Mouse (Mus musculus) midbrain, embryonic 14.5 days (tissue): Measurements from ENCODE around the gene Mlip. TPM values are rescaled to one million over a fixed set of nuclear protein-coding genes. Genes with fewer than 3 reads are reported as not detected.
A peak's percentile ranks its signal among the peaks of the same experiment; 100 is the strongest.

Source experiments
- ATAC-seq: fragments of 200-750 bp; cut with Nextera tagmentation; 2 replicates; pipeline ENCODE4 v1.8.0; 2017; ENCODE audit warnings: moderate number of reproducible peaks, moderate library complexity; ENCODE audit not compliant: low FRiP score, low TSS enrichment
- DNase-seq: peaks from one replicate; pipeline ENCODE4 v3.0.0-alpha.2; 2015
- H3K27ac ChIP-seq: fragments of 300-500 bp; sonication (generic); replicated peaks from 2 replicates; pipeline ENCODE4 v1.5.1; 2014; ENCODE audit warnings: mild to moderate bottlenecking, low read depth, low read length, moderate library complexity
- H3K27me3 ChIP-seq: fragments of 300-500 bp; sonication (generic); 2 replicates; pipeline ENCODE4 v1.6.1; 2014; ENCODE audit warnings: low read length, control low read depth, mixed read lengths; ENCODE audit not compliant: control insufficient read depth, insufficient read depth
- H3K36me3 ChIP-seq: fragments of 300-500 bp; sonication (generic); 2 replicates; pipeline ENCODE4 v1.6.1; 2014; ENCODE audit warnings: low read length, control low read depth; ENCODE audit not compliant: control insufficient read depth, insufficient read depth
- H3K4me1 ChIP-seq: fragments of 300-500 bp; sonication (generic); 2 replicates; pipeline ENCODE4 v1.6.1; 2014; ENCODE audit warnings: mild to moderate bottlenecking, antibody characterized with exemption, low read length, control low read depth; ENCODE audit not compliant: control insufficient read depth, insufficient read depth
- H3K4me2 ChIP-seq: fragments of 300-500 bp; sonication (generic); 2 replicates; pipeline ENCODE4 v1.6.1; 2014; ENCODE audit warnings: mild to moderate bottlenecking, low read length, moderate library complexity
- H3K4me3 ChIP-seq: fragments of 300-500 bp; sonication (generic); replicated peaks from 2 replicates; pipeline ENCODE4 v1.5.1; 2014; ENCODE audit warnings: low read depth, low read length
- H3K9ac ChIP-seq: fragments of 300-500 bp; sonication (generic); replicated peaks from 2 replicates; pipeline ENCODE4 v1.6.1; 2014; ENCODE audit warnings: mild to moderate bottlenecking, low read length, moderate library complexity
- H3K9me3 ChIP-seq: fragments of 300-500 bp; sonication (generic); 2 replicates; pipeline ENCODE4 v1.6.1; 2016; ENCODE audit warnings: low read length, control low read depth, mixed read lengths; ENCODE audit not compliant: control insufficient read depth
- WGBS: fragments of 180-500 bp; shearing (Covaris S2); extraction: QIAGEN DNeasy Blood & Tissue Kit; methylation state at CpG from one replicate; pipeline ENCODE4 v1.1.7; 2014; 5-methylcytosine and 5-hydroxymethylcytosine counted together
- polyA plus RNA-seq: library from polyadenylated mRNA; unstranded; fragments of >200 nt; fragmentation: Nextera tagmentation; extraction: Ambion mirVana; gene quantifications from 2 replicates; pipeline ENCODE4 v1.2.1, GENCODE M21; 2014

The Mlip gene
- polyA plus RNA-seq, 1 experiment from 2014 or later = 0.83 TPM

DNA sequence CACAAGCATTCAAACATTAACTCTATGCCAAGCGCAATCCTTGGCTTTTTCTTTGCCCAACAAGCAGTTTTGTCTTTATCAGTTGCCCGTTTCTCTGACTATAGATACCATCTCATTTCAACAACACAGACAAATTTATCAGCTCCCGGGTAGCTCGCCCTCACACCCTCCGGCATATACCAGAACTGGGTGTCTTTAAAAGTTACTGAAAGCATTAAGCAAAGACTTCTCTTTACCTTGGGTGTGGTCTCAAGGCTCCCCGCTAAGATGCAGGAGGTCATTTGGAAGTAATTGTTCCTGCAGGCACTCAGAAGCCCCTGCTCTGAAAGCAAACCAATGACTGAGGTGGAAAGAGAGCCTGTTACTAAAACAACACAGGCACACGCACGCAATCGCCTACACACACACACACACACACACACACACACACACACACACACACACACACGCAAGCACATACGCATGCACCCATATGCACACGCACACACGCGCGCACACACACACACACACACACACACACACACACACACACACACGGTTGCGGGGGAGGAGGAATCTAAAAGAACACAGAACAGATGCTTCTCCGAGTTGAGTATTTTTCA is 101.2 kb downstream of the Mlip start:
- ATAC-seq = no peak
- no peak overlapping the region for H3K27ac ChIP-seq
- H3K36me3 ChIP-seq = no peaks in the 10 kb centered on the region
- no peak overlapping the region for H3K4me2 ChIP-seq
- no peak overlapping the region for H3K9ac ChIP-seq
- no peaks in the 10 kb centered on the region for H3K27me3 ChIP-seq
- no peaks in the 10 kb centered on the region for H3K9me3 ChIP-seq
- H3K4me1 ChIP-seq = no peaks in the 10 kb centered on the region
- no peak overlapping the region for H3K4me3 ChIP-seq
- no peak for DNase-seq
- WGBS = 93% methylated on average over 18 of the region's 18 CpGs

DNA sequence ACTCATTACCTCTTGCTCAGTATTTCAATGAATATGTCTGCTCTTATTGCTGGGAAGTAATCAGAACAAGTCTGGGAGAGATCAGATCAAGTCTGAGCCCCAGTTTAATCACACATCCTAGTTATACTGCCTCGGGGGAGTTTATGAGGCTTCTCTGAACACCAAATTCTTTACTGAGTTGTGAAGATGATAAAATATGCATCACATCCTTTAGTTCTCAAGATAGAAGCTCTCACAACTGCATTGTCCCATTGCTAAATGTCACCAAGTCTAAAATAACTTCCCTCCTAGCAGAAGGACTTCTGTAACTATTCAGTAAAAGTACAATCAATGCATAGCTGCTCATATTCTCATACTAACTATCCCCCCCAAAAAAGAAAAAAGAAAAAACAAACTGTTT is 154.5 kb downstream of the Mlip start:
- no peak overlapping the region for H3K4me3 ChIP-seq
- WGBS = 77% methylated on average over 1 of the region's 1 CpGs
- no peak overlapping the region for H3K9ac ChIP-seq
- no peak overlapping the region for H3K27ac ChIP-seq
- no peak overlapping the region for H3K4me2 ChIP-seq
- no peaks in the 10 kb centered on the region for H3K36me3 ChIP-seq
- no peaks in the 10 kb centered on the region for H3K4me1 ChIP-seq
- H3K9me3 ChIP-seq = no peaks in the 10 kb centered on the region
- ATAC-seq (no peak), DNase-seq (no peak)
- no peaks in the 10 kb centered on the region for H3K27me3 ChIP-seq

DNA sequence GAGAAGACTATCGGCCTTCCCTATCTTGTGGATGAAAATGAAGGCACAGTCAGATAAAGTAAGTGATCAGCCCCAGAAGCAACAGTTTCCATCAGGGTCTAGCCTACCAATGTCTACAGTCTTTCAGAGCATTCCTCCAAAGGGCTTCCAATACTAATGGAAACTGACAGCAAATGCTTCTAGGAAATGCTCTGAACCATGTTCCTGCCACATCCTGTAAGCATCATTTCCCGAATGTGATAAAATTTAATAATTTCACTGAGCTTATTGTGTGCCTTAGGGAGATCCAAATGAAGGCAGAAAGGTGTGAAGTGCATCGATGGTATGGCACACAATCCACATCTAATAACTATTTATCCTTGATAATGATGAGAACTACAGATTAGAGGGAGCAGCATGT is 173.3 kb downstream of the Mlip start:
- no peaks in the 10 kb centered on the region for H3K36me3 ChIP-seq
- ATAC-seq = no peak
- no peak overlapping the region for H3K4me3 ChIP-seq
- no peaks in the 10 kb centered on the region for H3K4me1 ChIP-seq
- H3K4me2 ChIP-seq = no peak overlapping the region
- peak; percentile 3 for DNase-seq
- no peak overlapping the region for H3K27ac ChIP-seq
- 83% methylated on average over 3 of the region's 3 CpGs for WGBS
- no peak overlapping the region for H3K9ac ChIP-seq
- H3K27me3 ChIP-seq = no peaks in the 10 kb centered on the region
- H3K9me3 ChIP-seq = no peaks in the 10 kb centered on the region

DNA sequence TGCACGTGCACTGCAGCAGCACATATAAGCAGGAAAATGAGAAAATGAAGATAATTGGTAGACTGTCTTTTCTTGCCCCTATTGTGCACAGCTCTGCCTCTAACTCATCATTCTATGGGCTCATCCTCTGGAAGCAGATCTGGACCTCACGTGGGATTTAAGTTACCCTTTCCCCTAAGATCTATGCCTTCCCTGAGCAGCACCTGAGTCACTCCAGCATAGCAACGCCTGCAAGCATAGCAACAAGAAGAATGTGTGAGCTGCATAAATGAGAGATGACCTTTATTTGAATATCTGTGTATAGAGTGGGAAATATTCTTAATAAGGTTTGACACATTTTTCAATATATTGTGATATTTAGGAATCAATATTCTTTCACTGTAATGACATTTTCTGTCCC is 176.9 kb downstream of the Mlip start:
- H3K27ac ChIP-seq = no peak overlapping the region; the same call in 1 of the 2 replicates
- H3K4me3 ChIP-seq = no peak overlapping the region
- no peaks in the 10 kb centered on the region for H3K9me3 ChIP-seq
- H3K27me3 ChIP-seq = no peaks in the 10 kb centered on the region
- H3K4me2 ChIP-seq = no peak overlapping the region
- ATAC-seq (peak; percentile 46; the same call in 1 of the 2 replicates), DNase-seq (peak; percentile 32)
- WGBS = 77% methylated on average over 3 of the region's 3 CpGs
- H3K9ac ChIP-seq = no peak overlapping the region
- no peaks in the 10 kb centered on the region for H3K36me3 ChIP-seq
- H3K4me1 ChIP-seq = no peaks in the 10 kb centered on the region

DNA sequence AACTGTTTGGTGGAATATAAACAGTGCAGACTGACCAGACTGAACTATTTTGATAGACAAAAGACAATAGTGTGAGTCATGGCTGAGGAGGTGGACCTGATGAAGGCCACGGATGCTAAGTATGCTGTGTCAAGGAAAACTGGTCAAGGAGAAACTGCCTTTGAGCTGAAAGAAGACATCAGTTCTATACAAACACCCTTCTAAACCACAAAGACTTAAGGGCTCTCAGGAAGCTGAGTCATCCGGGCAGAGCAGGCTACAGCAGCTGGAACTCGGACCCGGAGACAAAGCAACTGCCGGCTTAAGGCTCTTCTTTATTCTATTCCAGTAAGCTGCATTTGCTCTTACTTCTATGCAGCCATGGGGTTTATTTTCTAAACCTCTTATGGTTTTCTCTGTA is 180.7 kb downstream of the Mlip start:
- Histone ChIP-seq H3K9me3 (no peaks in the 10 kb centered on the region), H3K9ac (no peak overlapping the region), H3K4me3 (no peak overlapping the region), H3K4me2 (no peak overlapping the region), H3K27me3 (no peaks in the 10 kb centered on the region), H3K27ac (no peak overlapping the region), H3K36me3 (no peaks in the 10 kb centered on the region), H3K4me1 (no peaks in the 10 kb centered on the region)
- DNase-seq (no peak), ATAC-seq (no peak)
- WGBS = 5% methylated on average over 5 of the region's 5 CpGs

DNA sequence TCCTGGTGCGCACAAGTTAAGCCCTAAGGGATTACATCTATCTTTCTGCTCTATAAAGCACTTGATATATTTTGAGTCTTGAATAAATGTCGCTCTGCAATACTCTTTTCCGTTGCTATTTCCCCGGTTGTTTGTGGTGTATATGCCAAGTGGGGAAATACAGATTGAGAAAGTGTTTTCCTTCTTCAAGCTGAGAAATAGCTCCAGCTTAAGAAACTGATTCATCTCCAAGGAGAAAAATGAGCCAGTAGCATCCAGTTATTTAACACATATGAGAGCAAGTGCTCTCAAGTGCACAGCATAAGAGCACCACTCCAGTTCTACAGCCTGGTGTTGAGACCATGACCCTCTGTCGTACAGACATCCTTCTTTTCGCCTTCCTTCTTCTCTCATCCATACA is 186.9 kb downstream of the Mlip start:
- Histone ChIP-seq H3K4me3 (no peak overlapping the region), H3K27me3 (no peaks in the 10 kb centered on the region), H3K4me1 (no peaks in the 10 kb centered on the region), H3K27ac (no peak overlapping the region), H3K9ac (no peak overlapping the region), H3K36me3 (no peaks in the 10 kb centered on the region), H3K9me3 (no peaks in the 10 kb centered on the region), H3K4me2 (no peak overlapping the region)
- WGBS = 90% methylated on average over 6 of the region's 6 CpGs
- no peak for DNase-seq
- no peak for ATAC-seq

DNA sequence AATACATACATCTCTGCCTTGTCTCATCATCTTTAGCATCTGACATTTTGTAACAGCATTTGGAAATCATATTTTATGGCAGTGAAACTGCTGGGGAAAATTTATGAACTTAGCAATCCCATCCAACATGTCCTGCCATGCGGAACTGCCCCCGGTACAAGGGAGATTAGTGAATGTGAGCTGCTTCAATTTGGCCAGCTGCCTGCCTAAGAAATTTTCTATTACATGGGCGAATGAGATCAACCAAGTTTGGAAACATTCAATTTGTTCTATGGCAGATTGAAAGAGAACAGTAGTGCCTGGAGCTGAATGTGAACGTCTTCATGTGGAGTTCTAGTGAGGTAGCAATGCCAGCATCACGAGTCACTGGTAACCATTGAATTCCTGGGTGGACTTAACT is 191.0 kb downstream of the Mlip start:
- Histone ChIP-seq H3K27me3 (no peaks in the 10 kb centered on the region), H3K27ac (no peak overlapping the region), H3K4me3 (no peak overlapping the region), H3K4me1 (no peaks in the 10 kb centered on the region), H3K36me3 (no peaks in the 10 kb centered on the region), H3K9me3 (no peaks in the 10 kb centered on the region), H3K4me2 (no peak overlapping the region), H3K9ac (no peak overlapping the region)
- 52% methylated on average over 5 of the region's 5 CpGs for WGBS
- no peak for ATAC-seq
- DNase-seq = peak; percentile 28

DNA sequence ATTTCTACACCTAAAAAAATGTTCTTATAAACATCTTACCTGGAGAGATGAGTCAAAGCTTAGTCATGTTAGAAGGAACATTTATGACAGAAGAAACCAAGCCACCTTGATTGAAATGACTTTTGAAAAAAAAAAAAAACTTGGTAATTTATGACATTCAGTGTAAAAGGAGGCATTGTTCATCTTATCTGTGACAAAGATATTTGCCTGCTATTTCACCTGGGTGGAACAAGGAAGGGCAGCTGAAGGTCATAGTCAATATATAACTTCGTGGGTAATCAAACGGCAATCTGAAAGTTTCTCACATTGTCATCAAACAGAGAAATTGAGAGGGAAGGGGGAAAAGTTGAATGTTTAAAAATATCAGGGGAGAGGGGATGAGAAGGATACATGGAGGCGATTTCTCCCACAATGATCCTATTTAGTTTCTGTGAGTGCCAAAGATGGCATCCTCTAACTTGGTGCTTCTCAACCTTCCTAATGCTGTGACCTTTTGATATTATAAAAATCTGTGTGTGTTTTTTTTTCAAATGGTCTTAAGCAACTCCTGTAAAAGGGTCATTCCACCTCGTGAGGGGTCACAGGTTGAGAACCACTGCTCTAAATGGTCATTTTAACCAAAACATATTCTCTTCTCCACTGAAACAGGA is 192.4 kb downstream of the Mlip start:
- Histone ChIP-seq H3K27ac (no peak overlapping the region), H3K4me3 (no peak overlapping the region), H3K9ac (no peak overlapping the region), H3K36me3 (no peaks in the 10 kb centered on the region), H3K27me3 (no peaks in the 10 kb centered on the region), H3K9me3 (no peaks in the 10 kb centered on the region), H3K4me1 (no peaks in the 10 kb centered on the region), H3K4me2 (no peak overlapping the region)
- ATAC-seq (no peak), DNase-seq (no peak)
- WGBS = 91% methylated on average over 4 of the region's 4 CpGs

DNA sequence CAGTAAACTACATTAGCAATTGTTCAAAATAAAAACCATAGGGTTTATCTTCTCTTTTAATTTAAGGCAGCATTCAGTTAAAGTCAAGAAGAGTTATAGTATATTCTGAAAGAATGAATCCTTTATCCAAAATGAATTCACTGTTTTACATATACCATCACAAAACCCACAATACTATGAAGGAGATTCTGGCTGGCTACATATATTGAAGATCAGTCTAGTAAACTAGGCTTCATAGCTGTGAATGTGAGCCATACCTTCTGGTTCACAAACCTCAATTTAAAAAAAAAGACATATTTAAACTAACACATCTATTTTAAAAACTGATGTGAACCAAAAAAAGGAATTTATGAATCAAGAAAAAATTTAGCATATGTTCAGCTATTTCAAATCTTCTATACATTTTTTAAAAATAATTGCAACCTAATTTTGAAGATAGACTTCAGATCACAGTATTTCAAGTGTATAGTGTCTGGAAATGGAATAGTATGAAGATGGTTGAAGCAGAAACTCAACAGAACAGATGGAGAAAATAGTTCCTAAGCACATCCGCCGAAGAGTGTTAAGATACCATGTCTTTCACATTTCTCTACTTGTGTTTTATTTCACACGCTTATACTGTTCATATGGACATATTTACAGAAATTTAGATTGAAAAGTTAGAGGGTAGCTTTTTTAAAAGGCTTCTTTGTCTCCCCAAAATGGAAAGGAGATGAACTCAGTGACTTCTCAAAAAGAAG is 204.1 kb downstream of the Mlip start:
- H3K4me3 ChIP-seq = no peak overlapping the region
- no peaks in the 10 kb centered on the region for H3K9me3 ChIP-seq
- ATAC-seq = no peak

More for the DNA sequence above, 204.1 kb downstream of the Mlip start:
- DNase-seq = no peak
- no peaks in the 10 kb centered on the region for H3K4me1 ChIP-seq
- H3K27me3 ChIP-seq = no peaks in the 10 kb centered on the region
- 95% methylated on average over 3 of the region's 3 CpGs for WGBS
- no peak overlapping the region for H3K9ac ChIP-seq
- H3K4me2 ChIP-seq = no peak overlapping the region
- H3K36me3 ChIP-seq = no peaks in the 10 kb centered on the region
- no peak overlapping the region for H3K27ac ChIP-seq
